Mouse (Mus musculus) Muller cell, postnatal 12 days (primary cell): ENCODE data around the gene Ift140.
A peak's percentile ranks its signal among the peaks of the same experiment; 100 is the strongest.

Experiments used
- DNase-seq: peaks from one replicate; pipeline ENCODE4 v3.0.0-alpha.2; 2015; ENCODE audit errors: inconsistent ontology term

The Ift140 gene

DNA sequence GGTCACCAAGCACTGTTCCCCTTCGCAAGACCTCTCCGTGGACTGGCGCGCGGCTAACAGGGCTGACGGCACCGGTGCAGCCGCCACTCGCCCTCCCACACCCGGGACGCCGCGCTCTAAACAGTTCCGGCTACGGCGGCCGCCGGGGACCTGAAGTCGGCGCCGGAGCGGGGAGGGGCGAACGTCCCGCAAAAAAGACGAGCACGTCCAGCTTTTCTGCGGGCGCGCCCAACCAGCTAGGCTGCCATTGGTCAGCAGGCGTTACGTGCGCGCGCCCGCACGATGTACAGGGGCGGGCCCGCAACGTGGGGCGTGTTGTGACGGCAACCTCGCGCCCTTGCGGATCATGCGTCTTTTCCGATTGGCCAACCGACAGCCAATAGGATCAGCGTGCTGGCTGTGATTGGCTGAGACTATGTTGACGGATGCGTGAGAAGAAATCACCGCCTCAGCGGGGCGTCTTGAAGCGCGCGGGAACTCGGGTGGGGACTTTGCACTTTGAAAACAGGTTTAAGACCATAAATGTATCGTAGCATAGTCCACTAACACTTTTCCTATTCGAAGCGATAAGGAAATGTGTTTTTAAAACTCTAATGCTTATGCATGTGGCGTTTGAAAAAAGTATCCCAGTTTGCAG is at the start of gene Ift140, which contains the start of gene Cramp1l:
TSS of gene Ift140 (plus strand) at position 431 of the 637 bp plus-strand sequence.
TSS of gene Cramp1l (minus strand) at position 134 of the 637 bp plus-strand sequence.
- DNase-seq, result peak; percentile 99

DNA sequence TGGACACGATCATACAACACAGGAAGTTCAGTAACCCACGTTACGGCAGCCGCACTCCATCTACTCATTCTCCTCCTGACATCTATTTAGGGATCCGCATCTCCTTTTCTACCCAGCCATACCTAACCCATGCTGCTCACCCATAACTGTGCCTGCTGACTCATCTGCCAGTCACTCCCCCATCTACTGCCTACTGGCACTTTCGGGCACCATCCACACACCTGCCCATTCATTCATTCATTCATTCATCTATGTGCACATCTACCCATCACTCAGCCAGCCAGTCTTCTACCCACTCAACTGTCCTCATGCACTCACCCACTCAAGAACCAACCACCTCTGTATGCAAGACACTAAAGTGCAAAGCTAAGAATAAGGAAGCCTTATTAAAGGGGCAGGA is 28.7 kb upstream of the Ift140 start:
- no peak for DNase-seq

DNA sequence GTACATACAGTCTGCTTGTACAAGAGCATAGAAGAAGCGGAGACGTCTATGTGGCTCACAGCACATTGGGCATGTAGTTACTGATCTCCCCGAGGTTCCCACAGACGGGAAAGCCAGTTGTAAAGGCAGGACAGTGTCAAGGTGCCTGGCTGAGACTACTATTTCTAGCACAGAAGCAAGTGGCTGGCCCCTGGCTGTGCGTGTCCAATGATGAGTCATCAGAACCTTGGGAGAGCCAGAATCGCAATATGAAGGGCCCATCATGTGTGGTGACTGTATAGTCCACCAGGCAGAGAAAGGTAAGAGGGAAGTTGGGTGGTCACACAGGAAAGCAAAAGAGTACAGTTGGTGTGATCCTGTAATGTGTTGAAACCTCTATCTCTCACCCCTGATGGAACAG is 21.2 kb upstream of the Ift140 start:
- DNase-seq, result no peak

DNA sequence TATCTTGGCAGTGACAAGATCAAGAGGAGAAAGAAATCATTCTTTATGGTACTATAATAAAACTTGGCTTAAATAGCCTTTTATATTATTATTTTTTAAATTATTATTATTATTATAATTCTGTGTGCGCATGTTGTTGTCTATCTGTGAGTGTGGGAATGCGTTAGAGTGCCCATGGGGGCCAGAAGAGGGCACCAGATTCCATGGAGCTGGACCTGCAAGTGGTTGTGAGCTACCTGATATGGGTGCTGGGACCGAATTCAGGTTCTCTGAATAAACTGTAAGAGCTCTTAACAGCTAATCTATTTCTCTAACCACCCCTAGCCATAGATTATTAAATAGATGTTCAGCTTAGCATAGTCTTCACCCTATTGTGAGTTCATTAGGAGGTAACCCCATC is 10.8 kb upstream of the Ift140 start:
- no peak for DNase-seq

DNA sequence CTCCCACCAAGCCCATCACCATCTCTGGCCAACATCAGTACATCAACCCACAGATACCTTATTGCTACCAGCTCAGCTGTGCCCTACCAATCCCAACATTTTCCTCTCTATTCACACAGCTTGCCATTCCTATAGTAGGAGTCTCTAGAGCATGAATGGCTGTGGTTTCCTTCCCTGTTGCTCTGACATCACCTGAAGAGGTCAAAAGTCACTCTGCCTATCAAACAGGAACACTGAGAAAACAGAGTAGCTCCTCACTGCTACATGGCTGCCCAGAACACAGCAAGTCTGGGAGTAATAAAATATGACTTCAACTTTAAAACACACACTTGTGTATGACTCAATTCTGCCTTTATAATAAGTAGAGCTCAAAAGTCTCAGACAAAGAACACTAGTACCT is 8.4 kb upstream of the Ift140 start:
- DNase-seq, result no peak

DNA sequence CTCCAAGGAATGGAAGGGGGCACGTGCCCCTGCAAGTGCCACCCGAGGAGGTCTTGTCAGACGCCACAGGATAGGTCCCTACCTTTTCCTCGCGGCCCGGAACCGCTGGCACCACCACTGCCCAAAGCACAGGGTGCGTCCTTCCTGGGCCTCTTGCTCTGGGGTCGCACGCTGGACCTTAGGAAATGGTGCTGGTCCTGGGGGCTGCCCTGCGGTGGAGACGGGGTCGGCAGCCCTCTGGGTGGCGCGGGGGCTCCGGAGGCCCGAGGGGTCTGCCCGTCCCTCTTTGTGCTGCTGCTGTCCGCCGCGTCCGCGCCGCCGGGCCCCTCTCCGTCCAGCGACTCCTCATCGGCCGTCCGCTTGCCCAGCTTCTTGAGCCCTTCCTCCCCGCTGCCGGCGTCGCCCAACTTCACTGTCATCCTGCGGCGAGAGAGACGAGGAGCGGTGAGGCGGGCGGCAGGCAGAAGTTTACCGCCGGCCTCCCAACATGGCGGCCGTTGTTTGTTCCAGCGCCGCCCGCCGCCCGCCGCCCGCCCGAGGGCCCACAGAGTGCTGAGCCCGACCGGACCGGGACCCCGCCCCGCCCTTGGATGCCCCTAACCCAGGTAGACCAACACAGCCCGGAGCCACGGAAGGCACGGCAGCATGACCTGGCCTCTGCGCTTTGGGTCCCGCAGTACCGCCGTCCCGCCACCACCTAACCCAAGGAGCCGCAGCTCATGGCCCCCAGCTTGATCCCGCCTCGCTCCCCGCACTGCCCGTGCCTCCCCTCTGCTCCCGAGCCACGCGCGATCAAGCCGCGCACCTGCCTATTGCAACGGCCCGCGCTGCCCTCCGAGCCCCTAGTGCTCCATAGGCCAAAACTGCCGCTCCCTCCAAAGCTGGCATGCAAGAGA is 2.0 kb upstream of the Ift140 start:
- peak; percentile 37 for DNase-seq

DNA sequence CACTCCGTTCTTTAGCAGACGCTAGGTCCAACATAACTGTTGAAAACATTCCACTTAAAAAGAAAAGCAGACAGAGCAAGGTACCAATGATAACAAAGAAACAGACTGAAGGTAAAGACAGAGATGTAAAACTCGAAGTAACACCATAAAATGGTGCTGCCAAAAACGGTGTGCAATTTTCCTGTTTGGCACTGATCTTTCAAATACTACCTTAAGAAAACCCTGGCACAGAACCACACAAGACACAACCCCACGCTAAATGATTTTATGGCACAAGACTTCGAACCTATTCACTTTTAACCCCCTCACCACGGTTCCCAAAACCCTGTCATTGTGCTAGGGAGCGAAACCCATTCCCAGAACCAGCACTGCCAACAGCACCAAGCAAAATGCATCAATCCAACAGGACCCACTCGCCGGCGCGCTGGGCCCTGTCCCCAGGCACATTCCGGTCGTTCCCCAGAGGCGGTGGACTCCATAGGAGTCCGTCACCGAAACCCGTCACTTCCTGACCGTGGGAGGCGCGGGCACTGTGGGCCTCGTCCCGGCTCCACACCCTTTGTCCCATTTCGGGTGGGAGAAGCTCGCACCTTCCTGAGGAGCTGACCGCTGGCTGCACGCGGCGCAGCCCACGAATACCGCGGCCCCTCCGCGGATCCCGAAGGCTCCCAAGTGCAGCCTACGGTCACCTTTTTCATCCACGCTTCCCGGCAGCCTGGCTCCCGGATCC is 879 bp upstream of the Ift140 start:
- peak; percentile 85 for DNase-seq

DNA sequence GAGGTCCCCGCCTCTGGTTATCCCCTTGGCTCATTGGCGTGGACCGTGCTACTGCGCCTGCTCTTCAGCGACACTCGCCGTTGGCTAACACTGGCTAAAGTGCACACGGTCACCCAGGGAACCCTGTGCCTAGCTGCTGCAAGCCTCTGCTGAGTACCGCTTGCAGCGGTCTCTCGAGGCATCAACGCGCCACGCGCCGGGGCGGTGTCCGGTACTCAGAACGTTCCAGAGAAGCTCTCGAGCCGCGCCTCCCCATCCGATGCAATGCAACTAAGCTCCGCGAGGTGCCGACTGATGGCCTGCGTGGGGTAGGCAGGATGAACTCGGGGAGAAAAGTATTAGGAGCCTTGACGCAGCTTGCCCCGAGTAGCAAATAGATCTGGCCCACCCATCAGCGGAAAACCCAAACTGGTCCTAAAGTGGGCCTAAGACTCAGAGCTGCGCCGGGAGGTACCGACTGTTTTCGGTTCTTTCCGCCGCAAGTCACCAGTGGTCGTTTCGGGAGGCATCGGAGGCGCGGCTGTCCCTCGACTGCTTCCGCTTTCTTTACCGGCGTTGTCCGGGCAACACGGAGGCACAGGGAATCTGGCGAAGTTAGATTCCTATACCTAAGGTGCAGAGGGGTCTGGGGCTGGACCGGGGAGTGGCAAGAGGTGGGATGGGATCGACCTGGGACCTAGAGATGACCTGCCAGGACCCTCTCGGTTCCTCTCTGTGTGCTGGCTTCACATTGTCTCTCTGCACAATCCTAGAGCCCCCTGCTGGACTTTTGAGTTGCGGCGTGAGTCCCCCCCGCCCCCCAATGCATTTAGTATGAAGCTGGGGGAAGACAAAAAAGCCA is 627 bp downstream of the Ift140 start:
- DNase-seq, result peak; percentile 90

DNA sequence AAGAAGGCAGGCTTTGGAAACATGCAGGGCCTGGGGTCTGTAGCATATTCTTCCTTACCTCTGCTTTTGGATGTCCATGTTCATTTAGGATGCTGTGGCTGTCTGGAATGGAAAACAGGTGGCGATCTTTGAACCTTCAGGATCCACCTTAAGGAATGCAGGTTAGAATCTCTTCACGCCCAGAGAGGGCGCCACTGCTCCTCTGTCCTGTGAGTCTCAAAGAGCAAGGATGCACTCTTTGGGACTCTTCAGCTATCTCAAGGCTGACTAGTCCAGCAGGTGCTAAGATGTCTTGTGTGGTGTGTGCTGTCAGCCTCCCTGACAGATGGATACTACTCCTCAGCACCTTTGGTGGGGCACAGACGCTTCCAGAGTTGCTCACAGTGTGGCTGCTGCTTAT is 20.3 kb downstream of the Ift140 start:
- no peak for DNase-seq

DNA sequence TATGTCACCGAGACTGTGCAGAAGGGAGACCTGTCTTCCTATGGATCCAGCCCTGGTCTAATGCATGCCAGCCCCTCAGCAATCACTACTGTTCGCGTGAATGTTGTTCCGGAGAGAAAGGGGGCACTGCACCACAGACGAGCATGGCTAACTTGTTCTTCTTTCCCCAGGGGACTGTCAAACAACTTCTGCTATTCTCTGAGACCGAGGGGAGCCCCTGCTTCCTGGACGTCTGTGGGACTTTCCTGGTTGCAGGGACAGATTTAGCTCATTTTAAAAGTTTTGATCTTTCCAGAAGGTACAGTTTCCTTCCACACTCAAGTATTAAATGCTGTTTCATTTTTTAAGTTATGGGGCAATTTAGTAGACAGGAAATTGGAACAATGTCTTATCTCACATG is 29.0 kb downstream of the Ift140 start:
- no peak for DNase-seq

DNA sequence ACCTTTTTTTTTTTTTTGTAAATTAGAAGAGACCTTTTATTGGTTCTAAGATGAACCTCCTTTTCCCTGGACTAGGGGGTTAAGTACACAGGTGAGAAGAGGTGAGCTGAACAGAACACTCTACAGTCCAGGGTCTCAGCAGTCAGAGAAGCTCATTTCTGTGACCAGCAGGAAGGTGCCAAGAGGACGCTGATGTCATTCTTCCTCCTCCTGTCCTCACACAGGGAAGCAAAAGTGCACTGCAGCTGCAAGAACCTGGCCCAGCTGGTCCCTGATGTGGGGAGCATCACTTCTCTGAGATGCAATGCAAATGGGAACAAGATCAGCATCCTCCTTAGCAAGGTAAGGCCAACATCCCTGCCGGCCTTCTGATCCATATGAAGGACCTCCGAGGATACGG is 29.4 kb downstream of the Ift140 start:
- no peak for DNase-seq

DNA sequence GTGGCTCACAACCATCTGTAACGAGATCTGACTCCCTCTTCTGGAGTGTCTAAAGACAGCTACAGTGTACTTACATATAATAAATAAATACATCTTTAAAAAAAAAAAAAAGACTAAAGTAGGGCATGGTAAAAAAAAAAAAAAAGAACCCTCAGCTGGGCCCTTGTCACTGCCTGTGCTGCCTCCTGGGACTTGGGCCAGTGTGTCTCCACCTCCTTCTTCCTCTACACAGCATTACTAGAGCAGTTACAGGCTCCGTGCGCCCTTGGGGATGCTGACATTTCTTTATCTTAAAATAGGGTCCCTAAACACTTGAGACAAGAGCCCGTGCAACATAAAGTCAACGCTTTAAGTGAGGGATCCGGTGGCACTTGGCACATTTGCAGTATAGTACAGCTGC is 31.3 kb downstream of the Ift140 start:
- DNase-seq, result no peak

DNA sequence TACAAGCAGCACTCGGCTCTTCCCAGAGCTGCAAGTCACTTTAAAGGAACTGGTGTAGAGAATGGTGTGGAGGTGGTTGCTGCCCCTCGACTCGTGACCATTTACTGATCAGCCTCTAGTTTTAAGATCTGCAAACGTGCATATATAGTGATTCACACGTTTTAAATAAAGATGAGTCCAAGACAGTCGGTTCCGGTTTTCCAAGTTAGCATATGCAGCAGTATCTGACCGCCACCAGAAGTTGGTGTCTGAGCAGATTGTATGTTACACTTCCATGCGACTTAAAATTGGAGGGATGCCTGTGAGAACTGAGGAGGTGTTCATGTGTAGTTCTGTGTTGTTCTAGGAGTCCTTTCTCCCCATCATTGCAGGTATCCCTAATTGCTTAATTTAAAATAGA is 37.4 kb downstream of the Ift140 start:
- DNase-seq, result no peak

DNA sequence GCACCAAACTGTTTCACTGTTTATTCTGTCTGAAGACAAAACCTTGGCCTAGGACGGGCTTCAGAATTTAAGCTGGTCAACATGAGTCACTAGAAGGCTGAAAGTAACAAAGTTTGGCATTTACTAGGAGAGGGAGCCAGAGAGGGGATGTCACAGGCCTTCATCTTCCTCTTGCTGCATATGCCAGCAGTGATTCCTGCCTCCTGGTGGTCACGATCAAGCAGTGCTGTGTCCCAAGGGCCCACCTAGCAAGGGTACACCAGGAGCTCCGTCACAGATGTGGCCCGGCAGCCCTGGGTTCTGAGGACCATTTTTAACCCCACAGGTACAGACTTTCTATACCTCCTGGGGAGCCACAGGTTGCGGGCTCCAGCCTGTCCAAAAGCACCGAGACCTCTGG is 41.2 kb downstream of the Ift140 start:
- no peak for DNase-seq

DNA sequence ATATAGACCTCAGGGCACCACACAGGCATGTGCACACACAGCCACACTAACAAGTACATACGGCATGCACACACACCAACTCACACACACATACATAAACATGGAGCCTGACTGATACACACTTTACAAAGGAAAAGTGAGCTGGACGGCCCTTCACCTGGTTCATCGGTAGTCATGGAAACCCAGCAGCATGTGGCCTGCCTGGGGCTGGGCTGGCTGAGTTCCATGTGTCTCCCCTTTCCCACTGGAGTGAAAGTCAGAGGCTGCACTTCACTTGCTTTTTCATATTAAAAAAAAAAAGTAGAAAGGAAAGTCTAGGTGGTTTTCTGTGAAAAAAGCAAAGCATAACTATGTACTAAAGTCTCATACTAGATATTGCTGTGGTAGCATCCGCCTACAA is 47.4 kb downstream of the Ift140 start:
- DNase-seq, result no peak

DNA sequence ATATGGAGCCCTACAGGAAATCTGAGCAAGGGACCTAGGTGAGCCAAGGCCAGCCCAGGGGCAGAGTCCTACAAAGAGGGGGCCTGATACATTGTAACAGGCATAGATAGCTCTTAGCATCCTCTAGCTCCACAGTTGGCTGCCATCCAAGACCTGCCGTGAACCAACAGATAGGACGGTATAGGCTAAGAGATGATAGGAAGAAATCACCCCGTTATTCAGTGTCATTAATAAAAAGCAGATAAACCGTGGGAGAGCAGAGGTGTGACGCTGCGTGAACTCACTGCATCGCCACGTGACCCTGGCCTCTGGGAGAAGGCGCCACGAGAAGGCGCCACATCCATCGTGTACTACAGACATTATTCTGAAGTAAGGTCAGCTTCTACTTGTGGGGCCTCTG is 48.0 kb downstream of the Ift140 start:
- DNase-seq, result no peak

DNA sequence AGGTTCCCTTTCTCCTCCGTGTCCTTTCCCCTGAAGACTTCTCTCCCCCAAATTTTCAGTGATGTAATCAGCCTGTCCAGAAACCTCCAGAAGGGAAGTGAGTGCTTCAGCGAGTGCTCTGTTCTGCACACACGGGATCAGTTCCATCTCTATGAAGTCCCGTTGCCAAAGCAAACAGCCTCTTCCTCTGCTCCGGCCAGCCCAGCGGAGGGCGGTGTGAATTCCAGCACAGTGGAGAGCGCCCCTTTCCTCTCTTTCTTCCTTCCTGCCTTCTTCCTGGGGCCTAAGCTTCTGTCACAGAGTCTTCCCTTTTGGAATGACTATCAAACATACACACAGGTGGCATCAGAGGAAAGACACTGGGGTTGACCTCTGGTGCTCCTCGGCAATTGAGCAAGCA is 48.5 kb downstream of the Ift140 start:
- no peak for DNase-seq

DNA sequence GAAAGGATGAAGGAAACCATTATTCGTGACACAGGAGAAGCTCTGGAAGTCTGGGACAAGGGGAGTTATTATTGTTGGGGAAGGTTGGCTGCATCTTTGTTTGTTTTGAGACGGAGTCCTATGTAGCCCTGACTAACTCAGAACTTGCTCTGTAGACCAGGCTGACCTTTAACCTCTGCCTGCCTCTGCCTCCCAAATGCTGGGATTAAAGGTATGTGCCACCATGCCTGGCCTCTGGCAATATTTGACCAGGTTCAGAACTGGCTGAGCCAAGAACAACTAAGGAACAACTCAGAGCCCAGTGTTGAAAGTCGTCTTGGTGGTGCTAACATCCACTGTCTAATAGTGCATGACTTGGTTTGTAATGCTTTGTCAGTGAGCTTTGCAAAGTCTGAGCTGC is 49.3 kb downstream of the Ift140 start:
- DNase-seq, result no peak

DNA sequence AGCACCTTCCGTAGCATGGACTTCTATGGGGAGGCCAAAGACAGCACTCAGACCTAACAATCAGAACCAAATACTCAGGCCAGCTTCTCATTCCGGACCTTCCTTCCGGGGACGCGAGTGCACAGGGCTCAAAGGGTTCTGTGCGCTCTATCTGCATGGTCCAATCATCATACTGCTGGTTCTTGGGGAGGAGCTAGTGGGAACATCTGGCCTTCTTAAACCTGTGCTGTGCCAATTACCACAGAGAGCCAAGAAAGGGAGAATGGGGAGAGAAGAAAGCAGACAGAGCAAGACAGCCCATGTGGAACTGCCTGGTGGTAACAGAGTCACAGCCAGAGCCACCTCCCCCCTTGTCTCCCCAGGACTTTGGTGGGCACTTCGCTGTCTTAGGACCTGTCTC is 50.7 kb downstream of the Ift140 start:
- no peak for DNase-seq

DNA sequence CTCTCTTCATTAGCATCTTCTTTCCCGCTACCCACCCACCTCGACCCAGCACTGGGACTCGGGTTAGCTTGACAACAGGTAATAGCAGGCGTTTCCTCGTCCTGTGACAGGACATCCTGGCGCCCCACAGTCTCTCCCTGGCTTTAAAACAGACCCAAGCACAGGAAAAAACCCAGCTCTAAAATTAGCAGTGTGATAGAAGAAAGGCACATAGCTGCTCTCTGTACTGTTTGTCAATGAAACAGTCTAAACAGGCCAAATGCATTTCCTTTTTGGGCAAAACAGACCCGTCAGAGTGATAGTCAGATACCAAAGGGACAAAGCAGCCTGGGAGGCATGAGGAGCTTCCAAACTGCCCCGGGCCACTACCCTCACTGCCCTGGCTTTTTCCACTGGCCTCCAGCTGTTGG is 51.6 kb downstream of the Ift140 start:
- DNase-seq, result no peak

DNA sequence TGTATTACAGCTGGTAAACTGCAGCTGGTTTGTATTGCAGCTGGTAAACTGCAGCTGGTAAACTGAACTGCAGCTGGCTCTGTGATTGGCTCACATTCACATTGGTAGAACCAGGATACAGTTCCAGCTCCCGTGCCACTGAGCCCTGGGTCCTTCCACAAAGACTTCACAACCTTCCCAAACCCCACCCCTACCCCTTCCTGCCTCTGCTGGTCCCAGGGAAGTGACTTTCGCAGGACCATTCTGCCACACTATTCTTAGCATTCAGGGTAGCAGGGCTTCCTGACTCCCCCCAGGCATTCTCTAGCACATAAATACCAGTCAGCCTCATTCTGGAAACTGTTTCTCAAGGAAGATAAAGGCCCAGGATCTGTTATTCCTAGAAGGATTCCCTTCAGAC is 52.8 kb downstream of the Ift140 start:
- no peak for DNase-seq

DNA sequence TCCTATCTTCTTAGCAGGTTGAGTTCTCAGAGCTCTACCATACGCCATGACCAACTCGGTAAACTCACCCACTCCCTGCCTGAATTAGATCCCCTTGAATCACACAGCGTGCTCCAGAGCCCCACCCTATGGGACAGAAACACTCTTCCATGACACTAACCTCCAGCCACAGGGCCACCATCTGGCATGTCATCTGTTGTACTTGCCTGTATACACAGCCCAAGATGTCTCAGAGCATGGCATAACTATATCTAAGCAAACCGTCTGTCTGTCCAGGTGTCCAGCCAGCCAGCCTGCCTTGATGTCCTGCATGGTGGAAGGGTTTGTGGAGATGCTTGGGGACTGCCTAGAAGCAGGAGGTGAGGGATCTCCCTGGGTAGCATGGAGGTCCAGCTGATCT is 61.0 kb downstream of the Ift140 start:
- DNase-seq, result no peak
